Mouse (Mus musculus): ENCODE results near the gene Xxylt1. TPM values are rescaled to one million over a fixed set of nuclear protein-coding genes. Genes with fewer than 3 reads are reported as not detected.

Xxylt1 gene
- polyA plus RNA-seq, 1 experiment from 2014 or later = 7.3 TPM

DNA sequence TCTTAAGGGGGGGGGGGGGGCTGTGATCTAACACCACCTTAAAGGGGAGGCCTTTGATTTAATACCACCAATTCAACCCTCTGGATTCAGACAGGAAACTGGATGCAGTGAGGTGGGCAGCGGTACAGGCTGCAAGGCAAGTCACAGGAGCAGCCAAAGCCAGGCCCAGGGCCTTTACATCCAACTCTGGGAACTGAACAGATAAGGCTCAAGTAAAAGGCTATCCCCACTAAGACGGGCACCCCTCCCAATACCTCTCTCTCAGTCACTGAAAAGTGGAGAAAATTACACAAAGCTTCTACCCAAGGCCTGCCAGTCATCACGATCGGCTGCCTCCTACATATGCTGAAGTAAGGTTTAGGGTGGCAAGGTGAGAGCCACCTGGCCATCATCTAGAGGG lies 21.5 kb downstream of the Xxylt1 start:
- no peak for ATAC-seq
- H3K9ac ChIP-seq = no peak overlapping the region
- 78% methylated on average over 4 of the region's 4 CpGs for WGBS

DNA sequence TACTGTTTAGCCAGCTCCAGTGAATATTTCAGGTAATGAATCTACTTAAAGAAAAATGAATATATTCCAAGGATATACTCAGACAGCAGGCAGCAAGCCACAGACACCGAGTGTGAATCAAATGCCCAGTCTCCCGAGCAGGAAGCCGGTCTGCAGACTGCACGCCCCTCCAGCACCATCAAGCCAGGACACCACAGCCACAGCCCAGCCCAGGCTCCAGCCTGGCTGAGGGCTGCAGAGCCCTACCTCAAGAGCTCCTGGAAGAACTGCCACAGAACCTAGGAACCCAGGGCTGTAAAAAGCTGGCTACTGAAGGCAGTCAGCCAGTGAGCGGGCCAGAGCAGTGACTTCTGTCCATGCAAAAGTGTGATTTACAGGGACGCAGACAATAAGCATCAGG lies 28.4 kb downstream of the Xxylt1 start:
- H3K4me2 ChIP-seq = no peak overlapping the region
- no peaks in the 10 kb centered on the region for H3K9me3 ChIP-seq (replicated peaks)
- no peak for ATAC-seq
- no peak overlapping the region for H3K4me3 ChIP-seq
- no peak overlapping the region for H3K27ac ChIP-seq
- H3K9ac ChIP-seq = no peak overlapping the region
- 87% methylated on average over 6 of the region's 6 CpGs for WGBS
- no peaks in the 10 kb centered on the region for H3K4me1 ChIP-seq
- H3K27me3 ChIP-seq = no peaks in the 10 kb centered on the region
- H3K36me3 ChIP-seq (ENCODE audit: poor library complexity, severe bottlenecking) = no peaks in the 10 kb centered on the region

More for the DNA sequence above, 21.5 kb downstream of the Xxylt1 start:
- Histone ChIP-seq H3K4me3 (no peak overlapping the region), H3K27me3 (no peaks in the 10 kb centered on the region), H3K4me2 (no peak overlapping the region), H3K9me3 (replicated peaks) (no peaks in the 10 kb centered on the region), H3K36me3 (ENCODE audit: poor library complexity, severe bottlenecking) (no peaks in the 10 kb centered on the region), H3K4me1 (peaks cover 9% of the 10 kb centered on the region), H3K27ac (no peak overlapping the region)

DNA sequence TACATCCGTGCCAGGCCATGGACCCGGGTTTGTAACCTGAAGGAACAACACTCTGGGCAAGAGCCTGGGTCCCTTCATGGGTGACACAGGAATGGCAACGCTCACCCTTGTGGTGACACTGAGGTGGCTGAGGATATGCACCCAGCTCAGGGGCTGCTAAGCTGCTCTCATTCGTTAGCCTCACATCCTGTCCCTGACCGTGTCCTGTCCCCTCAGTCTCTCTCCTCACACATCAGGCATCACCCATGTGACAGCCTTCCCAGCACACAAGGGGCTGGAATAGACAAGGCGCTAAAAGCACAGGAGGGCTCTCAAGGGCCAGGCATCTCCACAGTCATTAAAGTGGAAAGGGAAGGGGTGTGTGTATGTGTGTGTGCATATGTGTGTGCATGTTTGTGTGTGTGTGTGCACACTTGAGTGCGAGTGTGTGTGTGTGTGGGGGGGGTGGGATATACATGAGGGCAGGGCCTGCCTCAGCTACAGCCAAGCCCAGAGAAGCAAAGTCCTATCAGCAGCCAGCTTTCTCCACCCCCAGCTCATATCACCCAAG lies 29.0 kb downstream of the Xxylt1 start:
- no peaks in the 10 kb centered on the region for H3K27me3 ChIP-seq
- H3K9me3 ChIP-seq (replicated peaks) = no peaks in the 10 kb centered on the region
- WGBS = 73% methylated on average over 7 of the region's 7 CpGs
- no peak for ATAC-seq
- no peak overlapping the region for H3K27ac ChIP-seq
- no peak overlapping the region for H3K4me2 ChIP-seq
- no peak overlapping the region for H3K4me3 ChIP-seq
- peaks cover 4% of the 10 kb centered on the region; the same call in 1 of the 2 replicates for H3K4me1 ChIP-seq
- no peaks in the 10 kb centered on the region for H3K36me3 ChIP-seq (ENCODE audit: poor library complexity, severe bottlenecking)
- H3K9ac ChIP-seq = no peak overlapping the region

DNA sequence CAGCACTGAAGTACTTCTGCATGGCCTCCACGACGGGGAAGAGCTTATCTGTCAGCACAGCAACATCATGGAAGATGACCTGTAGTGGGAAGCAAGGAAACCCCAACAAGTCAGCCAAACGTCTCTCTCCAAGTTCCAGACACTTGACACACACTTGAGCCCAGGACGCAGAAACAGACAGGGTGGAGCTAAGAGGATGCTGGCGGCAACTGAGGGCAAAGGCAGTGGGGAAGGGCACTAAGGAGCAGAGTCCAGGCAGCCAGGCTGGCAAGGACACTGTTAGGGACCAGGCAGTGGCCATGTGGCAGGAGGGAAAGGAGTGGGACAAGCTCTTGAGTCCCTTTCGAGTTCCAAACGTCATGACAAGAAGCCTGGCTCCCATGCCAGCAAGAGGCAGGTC lies 30.5 kb downstream of the Xxylt1 start:
- 89% methylated on average over 7 of the region's 7 CpGs for WGBS
- H3K36me3 ChIP-seq (ENCODE audit: poor library complexity, severe bottlenecking) = no peaks in the 10 kb centered on the region
- peaks cover 4% of the 10 kb centered on the region; the same call in 1 of the 2 replicates for H3K4me1 ChIP-seq
- no peaks in the 10 kb centered on the region for H3K9me3 ChIP-seq (replicated peaks)
- no peak overlapping the region for H3K9ac ChIP-seq
- no peak for ATAC-seq
- no peaks in the 10 kb centered on the region for H3K27me3 ChIP-seq
- H3K4me3 ChIP-seq = no peak overlapping the region
- H3K4me2 ChIP-seq = no peak overlapping the region
- H3K27ac ChIP-seq = no peak overlapping the region

DNA sequence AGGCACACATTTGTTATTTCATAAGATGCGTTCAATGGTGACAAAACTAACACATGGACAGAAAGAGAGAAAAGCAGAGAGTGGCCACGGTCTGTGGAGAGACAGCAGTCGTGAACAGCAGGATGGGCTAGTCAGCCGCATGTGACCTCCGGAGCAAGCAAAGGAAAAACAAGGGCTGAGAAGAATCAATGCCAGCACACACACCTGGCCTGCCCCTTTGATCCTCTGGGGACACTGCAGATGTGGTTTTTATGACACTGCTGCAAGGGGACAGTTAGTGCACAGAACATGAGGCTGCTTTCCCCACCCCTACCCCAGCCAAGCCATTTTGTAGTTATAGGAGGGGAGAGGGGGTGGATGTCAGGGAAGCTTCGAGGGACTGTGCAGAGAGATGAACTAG lies 33.0 kb downstream of the Xxylt1 start:
- no peak overlapping the region for H3K27ac ChIP-seq
- H3K27me3 ChIP-seq = no peaks in the 10 kb centered on the region
- H3K4me3 ChIP-seq = no peak overlapping the region
- ATAC-seq = no peak
- no peak overlapping the region for H3K4me2 ChIP-seq
- peaks cover 4% of the 10 kb centered on the region; the same call in 1 of the 2 replicates for H3K4me1 ChIP-seq
- 89% methylated on average over 6 of the region's 6 CpGs for WGBS
- H3K36me3 ChIP-seq (ENCODE audit: poor library complexity, severe bottlenecking) = no peaks in the 10 kb centered on the region
- H3K9ac ChIP-seq = no peak overlapping the region
- H3K9me3 ChIP-seq (replicated peaks) = no peaks in the 10 kb centered on the region

DNA sequence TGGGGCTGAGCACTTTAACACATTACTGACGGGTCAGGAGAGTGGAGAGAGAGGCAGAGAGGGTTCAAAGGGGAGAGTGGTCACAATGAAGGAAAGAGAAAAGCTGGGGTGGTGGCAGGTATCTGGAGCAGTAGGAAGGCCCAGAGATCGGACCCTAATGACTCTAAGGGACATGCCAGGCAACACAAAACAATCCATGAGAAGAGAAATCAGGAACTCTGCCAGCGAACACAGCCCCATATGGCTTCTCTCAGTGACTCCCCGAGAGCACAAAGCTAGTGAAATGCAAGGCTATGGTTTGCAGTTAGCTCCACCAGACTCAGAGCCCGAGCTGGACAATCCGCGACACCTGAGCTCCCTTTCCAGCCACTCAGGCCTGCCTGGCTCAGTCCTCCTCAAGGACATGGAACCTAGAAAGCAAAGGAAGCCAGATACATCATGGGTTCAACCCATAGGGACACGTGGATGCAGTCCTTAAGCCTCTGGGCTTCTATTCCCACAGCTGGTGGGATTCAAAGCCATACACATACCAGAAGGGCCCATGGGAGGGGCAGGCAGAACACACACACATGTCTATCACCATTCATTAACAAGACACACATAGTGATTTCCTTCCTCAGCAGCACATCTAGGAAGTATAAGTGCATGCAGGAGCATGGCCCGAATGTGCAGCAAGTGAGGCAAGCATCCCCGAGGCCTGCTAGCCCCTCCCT lies 33.9 kb downstream of the Xxylt1 start:
- Histone ChIP-seq H3K27ac (no peak overlapping the region), H3K4me3 (no peak overlapping the region), H3K4me1 (peaks cover 4% of the 10 kb centered on the region; the same call in 1 of the 2 replicates), H3K27me3 (no peaks in the 10 kb centered on the region), H3K9me3 (replicated peaks) (no peaks in the 10 kb centered on the region), H3K4me2 (no peak overlapping the region), H3K36me3 (ENCODE audit: poor library complexity, severe bottlenecking) (no peaks in the 10 kb centered on the region), H3K9ac (peak overlapping the region; percentile 1; the same call in 1 of the 2 replicates)
- no peak for ATAC-seq
- WGBS = 86% methylated on average over 10 of the region's 10 CpGs

DNA sequence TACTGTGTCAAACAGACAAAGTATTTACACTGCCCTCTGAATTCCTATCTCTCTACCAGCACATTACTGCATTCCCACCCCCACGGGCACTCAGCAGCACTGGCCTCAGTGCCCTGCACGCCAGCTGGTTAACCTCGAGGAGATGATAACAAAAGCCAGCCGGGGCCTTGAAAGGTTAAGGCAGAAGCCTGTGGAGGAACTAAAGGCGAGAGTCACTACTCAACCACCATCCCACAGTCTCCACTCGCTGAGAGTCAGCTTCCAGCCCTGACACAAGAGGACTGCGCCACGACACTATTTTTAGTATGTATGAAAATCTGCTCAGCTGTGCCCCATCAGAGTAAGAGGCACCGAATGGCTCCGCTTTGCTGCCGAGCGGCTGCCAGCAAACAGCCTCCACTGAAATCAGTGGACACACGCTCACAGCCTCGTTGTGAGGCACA lies 35.0 kb downstream of the Xxylt1 start:
- H3K9me3 ChIP-seq (replicated peaks) = no peaks in the 10 kb centered on the region
- H3K27me3 ChIP-seq = no peaks in the 10 kb centered on the region
- H3K4me2 ChIP-seq = no peak overlapping the region
- no peaks in the 10 kb centered on the region for H3K36me3 ChIP-seq (ENCODE audit: poor library complexity, severe bottlenecking)
- H3K27ac ChIP-seq = no peak overlapping the region
- no peak overlapping the region for H3K4me3 ChIP-seq
- WGBS = 77% methylated on average over 14 of the region's 14 CpGs
- peaks cover 4% of the 10 kb centered on the region; the same call in 1 of the 2 replicates for H3K4me1 ChIP-seq
- H3K9ac ChIP-seq = no peak overlapping the region
- no peak for ATAC-seq

DNA sequence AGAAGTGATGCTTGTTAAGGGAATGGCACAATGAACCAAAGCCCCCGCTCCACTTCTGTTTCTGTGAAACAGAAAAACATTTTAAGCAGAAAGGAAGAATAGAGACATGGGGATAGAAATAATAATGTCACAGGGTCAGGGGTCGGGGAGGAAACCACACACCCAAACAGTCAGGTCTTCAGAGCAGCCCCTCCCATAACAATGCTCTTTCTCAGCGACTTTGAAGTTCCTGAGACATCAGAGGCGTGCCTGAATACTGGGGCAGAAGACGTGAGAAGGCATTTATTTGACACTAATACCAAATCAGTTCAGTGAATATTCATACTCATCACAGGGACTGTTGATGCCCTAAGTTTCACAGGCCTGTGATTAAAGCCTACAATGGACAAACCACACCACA lies 36.0 kb downstream of the Xxylt1 start:
- WGBS = 72% methylated on average over 5 of the region's 5 CpGs
- ATAC-seq = no peak

DNA sequence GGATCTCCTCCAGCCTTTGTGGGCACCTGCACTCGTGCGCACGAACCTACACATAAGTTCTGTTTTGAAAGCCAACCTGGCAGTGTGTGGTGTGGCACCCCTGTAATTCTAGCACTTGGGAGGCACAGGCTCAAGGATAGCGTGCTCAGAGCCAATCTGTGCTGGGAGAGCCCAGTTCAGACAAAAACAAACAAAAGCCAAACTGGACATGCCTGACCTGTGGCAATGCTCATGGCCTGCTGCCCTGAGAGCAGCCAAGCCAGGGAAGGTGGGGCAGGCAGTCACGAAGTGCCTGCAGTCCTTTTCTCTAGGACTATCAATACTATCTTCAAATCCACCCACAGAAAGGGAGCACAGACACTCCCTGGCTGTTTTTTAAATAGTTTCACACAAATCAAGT lies 38.1 kb downstream of the Xxylt1 start:
- H3K36me3 ChIP-seq (ENCODE audit: poor library complexity, severe bottlenecking) = no peaks in the 10 kb centered on the region; the same call in 1 of the 2 replicates
- peaks cover 4% of the 10 kb centered on the region; the same call in 1 of the 2 replicates for H3K4me1 ChIP-seq
- no peak for ATAC-seq
- no peaks in the 10 kb centered on the region for H3K9me3 ChIP-seq (replicated peaks)
- H3K4me3 ChIP-seq = no peak overlapping the region
- H3K4me2 ChIP-seq = no peak overlapping the region
- H3K27ac ChIP-seq = no peak overlapping the region
- 94% methylated on average over 5 of the region's 5 CpGs for WGBS
- H3K9ac ChIP-seq = no peak overlapping the region
- no peaks in the 10 kb centered on the region for H3K27me3 ChIP-seq

More for the DNA sequence above, 36.0 kb downstream of the Xxylt1 start:
- Histone ChIP-seq H3K4me1 (peaks cover 4% of the 10 kb centered on the region; the same call in 1 of the 2 replicates), H3K4me3 (no peak overlapping the region), H3K4me2 (no peak overlapping the region), H3K27ac (no peak overlapping the region), H3K9ac (no peak overlapping the region), H3K27me3 (no peaks in the 10 kb centered on the region), H3K36me3 (ENCODE audit: poor library complexity, severe bottlenecking) (no peaks in the 10 kb centered on the region), H3K9me3 (replicated peaks) (no peaks in the 10 kb centered on the region)

DNA sequence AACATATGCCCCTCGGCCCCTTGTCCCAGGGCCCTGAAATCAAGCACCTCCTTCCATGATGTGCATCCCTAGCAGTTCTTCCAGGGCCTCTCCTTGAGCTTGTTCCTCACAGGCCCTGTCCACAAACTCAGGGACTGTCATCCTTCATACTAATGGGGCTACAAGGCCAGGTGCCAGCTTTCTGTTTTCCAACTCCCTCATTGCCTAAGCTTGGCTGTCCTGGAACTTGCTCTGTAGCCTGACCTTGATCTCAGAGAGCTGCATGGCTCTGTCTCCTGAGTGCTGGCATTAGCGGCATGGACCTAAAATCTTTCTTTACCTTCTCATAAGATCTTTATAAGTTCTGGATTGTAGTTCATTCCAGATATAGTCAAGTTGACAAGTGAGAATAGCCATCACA lies 39.7 kb downstream of the Xxylt1 start:
- H3K27me3 ChIP-seq = no peaks in the 10 kb centered on the region
- no peak overlapping the region for H3K9ac ChIP-seq
- no peaks in the 10 kb centered on the region; the same call in 1 of the 2 replicates for H3K36me3 ChIP-seq (ENCODE audit: poor library complexity, severe bottlenecking)
- peaks cover 1% of the 10 kb centered on the region; the same call in 1 of the 2 replicates for H3K4me1 ChIP-seq
- H3K4me3 ChIP-seq = no peak overlapping the region
- no peak for ATAC-seq
- no peak overlapping the region for H3K27ac ChIP-seq
- WGBS = 95% methylated on average over 2 of the region's 2 CpGs
- no peak overlapping the region for H3K4me2 ChIP-seq
- H3K9me3 ChIP-seq (replicated peaks) = no peaks in the 10 kb centered on the region

DNA sequence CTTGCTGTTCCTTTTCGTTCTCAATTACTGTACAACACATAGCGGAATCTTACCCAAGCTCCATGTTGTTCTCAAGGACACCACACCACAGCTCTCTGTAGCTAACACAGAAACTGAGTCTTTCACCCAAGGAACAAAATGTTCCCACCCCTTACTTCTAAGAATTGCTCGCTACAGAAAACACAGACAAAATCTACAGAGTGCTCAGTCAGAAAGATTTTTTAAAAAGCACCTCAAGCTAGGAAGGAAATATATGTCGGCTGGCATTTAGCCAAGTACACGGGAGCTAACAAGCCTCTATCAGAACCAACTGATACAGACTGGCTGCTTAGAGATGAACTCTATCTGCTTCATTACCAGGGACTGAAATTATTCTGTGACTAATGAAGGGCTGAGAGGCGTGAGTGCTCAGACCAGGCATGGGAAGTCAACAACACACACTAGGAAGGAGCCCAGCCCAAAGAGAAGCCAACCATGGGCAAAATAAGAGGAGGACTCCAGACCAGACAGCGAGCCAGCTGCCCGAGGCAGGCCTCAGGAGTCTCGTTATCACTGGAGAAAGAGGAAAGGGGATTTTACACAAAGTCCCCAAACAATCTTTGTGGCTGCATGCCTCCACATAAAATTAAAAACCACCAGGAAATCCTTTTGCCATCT lies 41.3 kb downstream of the Xxylt1 start:
- no peak for ATAC-seq
- no peak overlapping the region for H3K27ac ChIP-seq
- 69% methylated on average over 9 of the region's 9 CpGs for WGBS

DNA sequence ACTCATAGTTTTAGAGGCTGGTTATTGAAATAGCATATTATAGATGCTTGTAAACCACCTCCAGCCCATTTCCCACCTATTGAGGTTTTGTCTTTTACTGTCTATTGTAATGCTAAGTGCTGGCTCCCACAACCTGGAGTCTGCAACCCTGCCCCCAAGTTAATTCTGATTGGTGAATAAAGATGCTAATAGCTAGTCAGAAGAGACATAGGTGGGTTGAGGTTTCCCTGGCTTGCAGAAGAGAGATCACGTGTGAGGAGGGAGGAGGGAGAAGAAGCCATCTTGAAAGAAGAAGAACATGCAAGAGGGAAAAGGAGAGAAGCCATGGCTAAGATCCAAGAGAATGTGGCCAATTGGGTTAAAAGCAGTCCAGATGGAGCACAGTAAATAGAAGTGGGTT lies 43.8 kb downstream of the Xxylt1 start:
- Histone ChIP-seq H3K27ac (no peak overlapping the region), H3K9me3 (replicated peaks) (no peaks in the 10 kb centered on the region), H3K4me1 (peaks cover 30% of the 10 kb centered on the region), H3K9ac (no peak overlapping the region), H3K4me3 (no peak overlapping the region), H3K27me3 (no peaks in the 10 kb centered on the region), H3K36me3 (ENCODE audit: poor library complexity, severe bottlenecking) (no peaks in the 10 kb centered on the region; the same call in 1 of the 2 replicates), H3K4me2 (no peak overlapping the region)
- ATAC-seq = no peak
- 73% methylated on average over 1 of the region's 1 CpGs for WGBS

More for the DNA sequence above, 41.3 kb downstream of the Xxylt1 start:
- H3K9me3 ChIP-seq (replicated peaks) = no peaks in the 10 kb centered on the region
- H3K9ac ChIP-seq = no peak overlapping the region
- H3K27me3 ChIP-seq = no peaks in the 10 kb centered on the region
- peaks cover 17% of the 10 kb centered on the region; the same call in 1 of the 2 replicates for H3K4me1 ChIP-seq
- H3K4me3 ChIP-seq = no peak overlapping the region
- no peak overlapping the region for H3K4me2 ChIP-seq
- H3K36me3 ChIP-seq (ENCODE audit: poor library complexity, severe bottlenecking) = no peaks in the 10 kb centered on the region; the same call in 1 of the 2 replicates

Measured in forebrain, embryonic 13.5 days (tissue).